Mouse (Mus musculus) liver, postnatal 0 days (tissue): ENCODE measurements at regions not wholly inside any gene's neighbourhood (a gene's known extent, or its start where the extent isn't known, plus 50 kb on each side); places are given as distances from the start of the nearest gene placed in this dataset.

ENCODE experiments used
- ATAC-seq: fragments of 200-750 bp; cut with Nextera tagmentation; 2 replicates; pipeline ENCODE4 v1.8.0; 2017; ENCODE audit warnings: mild to moderate bottlenecking, moderate library complexity
- DNase-seq: peaks from one replicate; pipeline ENCODE4 v3.0.0-alpha.2; 2016
- H3K27ac ChIP-seq: fragments of 300-500 bp; sonication (generic); 2 replicates; pipeline ENCODE4 v1.5.1; 2014; ENCODE audit warnings: antibody characterized with exemption, moderate library complexity, mild to moderate bottlenecking, low read depth
- H3K27me3 ChIP-seq: fragments of 300-500 bp; sonication (generic); 2 replicates; pipeline ENCODE4 v1.6.1; 2014; ENCODE audit warnings: low read length, control low read depth, mixed read lengths; ENCODE audit not compliant: insufficient read depth
- H3K36me3 ChIP-seq: fragments of 300-500 bp; sonication (generic); replicated peaks from 2 replicates; pipeline ENCODE4 v1.6.1; 2014; ENCODE audit warnings: mild to moderate bottlenecking, control low read depth, low read length, moderate library complexity, mixed read lengths; ENCODE audit not compliant: insufficient read depth
- H3K4me1 ChIP-seq: fragments of 300-500 bp; sonication (generic); 2 replicates; pipeline ENCODE4 v1.6.1; 2014; ENCODE audit warnings: antibody characterized with exemption, mild to moderate bottlenecking, control low read depth; ENCODE audit not compliant: insufficient read depth
- H3K4me2 ChIP-seq: fragments of 300-500 bp; sonication (generic); 2 replicates; pipeline ENCODE4 v1.6.1; 2014; ENCODE audit warnings: low read depth, mild to moderate bottlenecking, low read length, moderate library complexity, mixed read lengths
- H3K4me3 ChIP-seq: fragments of 300-500 bp; sonication (generic); 2 replicates; pipeline ENCODE4 v1.5.1; 2014; ENCODE audit warnings: low read depth, low read length
- H3K9ac ChIP-seq: fragments of 300-500 bp; sonication (generic); replicated peaks from 2 replicates; pipeline ENCODE4 v1.6.1; 2014; ENCODE audit warnings: mild to moderate bottlenecking, moderate library complexity
- H3K9me3 ChIP-seq: fragments of 300-500 bp; sonication (generic); 2 replicates; pipeline ENCODE4 v1.6.1; 2016; ENCODE audit warnings: mild to moderate bottlenecking, control low read depth, low read length, mixed read lengths
- CTCF ChIP-seq: sonication (generic); IDR thresholded peaks from 2 replicates; pipeline ENCODE4 v1.5.1; 2016; ENCODE audit warnings: antibody characterized with exemption, low read depth
- EP300 ChIP-seq: IDR thresholded peaks from 2 replicates; pipeline ENCODE4 v1.6.1; 2016; ENCODE audit warnings: antibody characterized with exemption, low read depth, mild to moderate bottlenecking
- WGBS: fragments of 180-500 bp; shearing (Covaris S2); extraction: QIAGEN DNeasy Blood & Tissue Kit; methylation state at CpG from one replicate; pipeline ENCODE4 v1.1.7; 2014; ENCODE audit not compliant: insufficient replicate concordance; 5-methylcytosine and 5-hydroxymethylcytosine counted together

- peak overlapping the region; percentile 58 for H3K27ac ChIP-seq
- no peak for DNase-seq
- ATAC-seq: 0 out of 2 replicates have a peak, but pooled peaks have one; percentile 12
- no peak overlapping the region for H3K4me2 ChIP-seq
- no peaks in the 10 kb centered on the region for H3K27me3 ChIP-seq
- no peaks in the 10 kb centered on the region for H3K9me3 ChIP-seq
- TF ChIP-seq EP300 (no peak), CTCF (no peak)
- no peak overlapping the region for H3K4me3 ChIP-seq
- 70% methylated on average over 7 of the region's 7 CpGs for WGBS
- peaks cover 20% of the 10 kb centered on the region for H3K4me1 ChIP-seq
- H3K36me3 ChIP-seq: no peaks in the 10 kb centered on the region
- H3K9ac ChIP-seq: no peak overlapping the region
Measured at GRCm38 (mm10) chr12:32767206-32768081, 51.9 kb upstream of the Nampt start.

GRCm38 (mm10) chr12:32768082-32768743 is 51.1 kb upstream of the Nampt start:
- TF ChIP-seq EP300 (peak; percentile 67), CTCF (no peak)
- Histone ChIP-seq H3K27ac (peak overlapping the region; percentile 58), H3K36me3 (no peaks in the 10 kb centered on the region), H3K4me1 (peaks cover 20% of the 10 kb centered on the region), H3K9ac (no peak overlapping the region), H3K4me2 (no peak overlapping the region), H3K27me3 (no peaks in the 10 kb centered on the region), H3K9me3 (no peaks in the 10 kb centered on the region), H3K4me3 (no peak overlapping the region)
- peak; percentile 88 for ATAC-seq
- DNase-seq: peak; percentile 71
- 48% methylated on average over 3 of the region's 3 CpGs for WGBS

GRCm38 (mm10) chr12:32768744-32769535 is 50.4 kb upstream of the Nampt start:
- TF ChIP-seq CTCF (no peak), EP300 (no peak)
- H3K27me3 ChIP-seq: no peaks in the 10 kb centered on the region
- ATAC-seq (no peak), DNase-seq (no peak)
- peak overlapping the region; percentile 7; the same call in 1 of the 2 replicates for H3K27ac ChIP-seq
- no peak overlapping the region for H3K9ac ChIP-seq
- no peaks in the 10 kb centered on the region for H3K36me3 ChIP-seq
- H3K4me1 ChIP-seq: peaks cover 20% of the 10 kb centered on the region
- H3K4me2 ChIP-seq: no peak overlapping the region
- no peaks in the 10 kb centered on the region for H3K9me3 ChIP-seq
- 63% methylated on average over 3 of the region's 3 CpGs for WGBS
- no peak overlapping the region for H3K4me3 ChIP-seq
